Mouse (Mus musculus): Measurements from ENCODE around the gene Tuba3a. TPM values are rescaled to one million over a fixed set of nuclear protein-coding genes. Genes with fewer than 3 reads are reported as not detected.

The Tuba3a gene
- total RNA-seq, 2 experiments from 2014 or later, result not detected

DNA sequence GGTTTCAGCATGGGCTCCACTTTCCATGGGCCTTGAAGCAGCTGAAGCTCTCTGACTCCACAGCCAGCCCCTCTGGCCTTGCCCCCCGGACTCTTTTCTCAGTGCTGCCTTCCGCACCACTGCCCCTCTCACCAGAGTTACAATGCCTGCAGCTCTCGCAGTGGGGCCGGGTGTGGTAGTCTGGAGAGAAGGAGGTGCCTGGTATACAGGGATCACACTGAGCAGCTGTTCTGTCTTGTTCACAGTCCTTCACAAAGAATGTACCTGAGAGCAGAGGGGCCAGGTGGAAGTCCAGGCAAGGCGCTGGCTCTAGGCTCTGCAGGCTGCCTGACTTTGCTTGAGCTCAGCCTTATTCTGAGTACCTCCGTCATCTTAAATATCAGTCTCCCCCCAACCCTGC, 49.5 kb downstream of the Tuba3a start:
- ATAC-seq (replicated peaks; ENCODE audit: low FRiP score, poor library complexity, severe bottlenecking), result no peak

DNA sequence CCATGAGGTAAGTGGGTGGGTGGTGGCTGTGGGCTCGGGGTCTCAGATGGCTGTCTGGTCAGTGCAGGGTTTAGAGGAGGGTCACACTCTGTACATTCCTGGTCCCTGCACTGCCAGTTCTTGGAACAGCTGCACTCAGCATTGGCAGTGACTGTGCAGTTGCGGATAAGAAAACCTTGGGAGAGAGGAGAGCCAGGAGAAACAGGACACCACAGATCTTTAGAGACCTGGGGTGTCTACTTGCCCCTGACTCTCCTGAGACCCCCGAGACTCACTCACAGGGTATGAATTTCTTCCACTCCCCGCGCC, 51.4 kb downstream of the Tuba3a start:
- no peak for ATAC-seq (replicated peaks; ENCODE audit: low FRiP score, poor library complexity, severe bottlenecking)

DNA sequence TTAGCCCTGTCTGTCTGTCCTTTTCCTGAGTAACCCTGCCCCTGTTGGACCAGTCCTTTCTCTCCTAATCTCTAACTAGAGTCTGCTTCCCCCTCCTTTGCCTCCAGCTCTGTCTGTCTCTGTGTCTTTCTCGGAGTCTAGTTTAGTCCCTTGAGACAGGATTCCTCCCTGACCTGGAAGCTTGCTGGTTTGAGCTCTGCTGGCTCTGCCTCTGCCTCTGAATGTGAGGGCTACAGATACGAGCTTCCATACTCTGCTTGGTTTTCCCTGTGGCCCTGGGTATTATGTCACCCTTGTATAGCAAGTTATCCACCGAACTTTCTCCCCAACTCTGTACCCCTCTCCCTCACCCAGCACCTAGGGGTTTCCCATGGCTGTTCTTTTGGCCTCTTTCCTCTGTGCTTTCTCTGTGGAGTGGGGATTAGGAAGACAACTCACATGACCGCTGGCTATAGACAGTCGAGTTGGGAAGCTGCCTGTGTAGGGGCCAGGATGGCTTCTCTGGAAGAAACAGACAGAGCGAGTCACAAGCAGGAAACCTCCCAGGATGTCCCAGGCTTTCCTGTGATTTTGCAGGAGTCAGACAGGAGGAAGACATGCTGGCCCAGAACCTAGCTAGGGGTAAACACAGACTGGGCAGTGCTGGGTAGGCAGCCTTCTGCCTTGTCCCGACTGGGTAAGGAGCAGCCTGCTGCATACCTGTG, 51.9 kb downstream of the Tuba3a start:
- ATAC-seq (replicated peaks; ENCODE audit: low FRiP score, poor library complexity, severe bottlenecking), result no peak

DNA sequence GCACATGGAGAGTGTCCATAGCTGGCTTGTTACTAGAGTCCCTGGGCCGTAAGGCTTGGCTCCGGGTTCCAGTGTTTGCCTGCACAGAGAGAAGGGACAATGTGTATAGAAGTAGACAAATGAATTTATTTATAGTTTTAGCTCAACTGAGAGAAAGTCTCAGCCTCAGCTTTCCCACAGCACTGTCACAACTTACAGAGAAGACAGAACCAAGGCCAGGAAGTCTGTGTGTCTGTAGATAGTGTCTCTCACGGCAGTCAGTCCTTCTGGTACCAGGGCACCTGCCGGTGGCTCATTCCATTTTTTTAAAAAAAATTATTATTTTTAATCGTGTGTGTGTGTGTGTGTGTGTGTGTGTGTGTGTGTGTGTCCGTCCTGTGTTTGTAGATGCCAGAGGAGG, 53.3 kb downstream of the Tuba3a start:
- no peak for ATAC-seq (replicated peaks; ENCODE audit: low FRiP score, poor library complexity, severe bottlenecking)

DNA sequence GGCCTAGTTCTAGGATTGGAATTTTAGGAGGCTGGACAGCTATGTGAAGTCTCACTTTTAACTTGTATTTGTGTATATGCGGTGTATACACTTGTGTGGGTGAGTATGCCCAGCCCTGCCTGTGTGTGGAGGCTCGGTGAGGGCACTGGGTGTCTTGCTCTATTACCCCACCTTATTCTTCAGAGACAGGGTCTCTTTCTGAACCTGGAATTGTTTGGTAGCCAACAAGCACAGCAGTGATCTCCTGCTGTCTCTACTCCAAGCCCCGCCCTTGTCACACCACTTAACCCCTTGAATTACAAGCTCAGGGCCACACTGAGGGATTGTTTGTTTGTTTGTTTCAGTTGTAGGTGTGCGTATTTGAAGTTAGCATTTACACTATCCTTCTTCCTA, 53.8 kb downstream of the Tuba3a start:
- ATAC-seq (replicated peaks; ENCODE audit: low FRiP score, poor library complexity, severe bottlenecking), result peak; percentile 39

DNA sequence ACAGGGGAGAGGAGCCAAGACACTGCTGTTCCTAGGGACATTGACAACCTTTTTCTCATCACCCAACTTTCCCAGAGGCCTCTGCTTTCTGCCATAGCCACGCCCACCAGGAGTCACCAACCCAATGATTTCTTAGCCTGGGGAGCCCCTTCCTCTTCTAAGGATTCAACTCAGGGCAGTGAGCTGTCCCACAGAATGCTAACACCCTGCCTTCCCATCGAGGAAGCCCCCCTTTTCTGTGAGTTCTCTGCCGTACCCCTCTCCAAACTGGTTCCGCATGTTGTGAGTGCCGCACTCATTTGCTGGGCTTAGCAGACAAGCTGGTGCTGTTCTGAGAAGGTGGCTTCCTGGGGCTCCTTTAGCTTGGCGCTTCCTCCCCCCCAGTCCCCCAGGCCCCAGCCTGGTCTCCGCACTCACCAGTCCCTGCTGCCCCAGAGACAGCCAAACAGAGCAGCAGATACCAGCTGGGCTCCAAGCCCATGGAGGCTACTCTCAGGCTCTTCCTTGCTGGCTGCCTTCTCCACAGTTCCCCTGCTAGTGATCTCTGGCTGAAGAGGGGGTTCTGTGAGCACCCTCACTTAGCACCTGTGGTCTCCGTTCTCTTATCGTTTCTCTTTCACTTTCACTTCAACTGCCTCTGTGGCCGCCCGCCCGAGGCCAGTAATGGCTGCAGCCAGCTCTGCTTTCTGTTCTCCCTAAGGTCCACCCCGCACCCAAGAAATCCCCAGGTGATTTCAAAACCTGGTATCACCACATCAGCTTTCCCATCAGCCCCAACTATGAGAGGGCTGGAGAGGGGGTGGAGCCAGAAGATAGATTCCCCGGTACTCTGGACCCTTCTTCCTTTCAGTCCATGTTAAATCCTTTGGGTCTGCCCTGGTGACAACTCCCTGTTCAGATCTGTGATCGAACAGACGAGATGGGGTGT, 54.5 kb downstream of the Tuba3a start, which contains the start of gene Tapbpl:
Tapbpl (minus strand) TSS at position 744 of the 928 bp plus-strand sequence.
- peak; percentile 77 for ATAC-seq (replicated peaks; ENCODE audit: low FRiP score, poor library complexity, severe bottlenecking)

DNA sequence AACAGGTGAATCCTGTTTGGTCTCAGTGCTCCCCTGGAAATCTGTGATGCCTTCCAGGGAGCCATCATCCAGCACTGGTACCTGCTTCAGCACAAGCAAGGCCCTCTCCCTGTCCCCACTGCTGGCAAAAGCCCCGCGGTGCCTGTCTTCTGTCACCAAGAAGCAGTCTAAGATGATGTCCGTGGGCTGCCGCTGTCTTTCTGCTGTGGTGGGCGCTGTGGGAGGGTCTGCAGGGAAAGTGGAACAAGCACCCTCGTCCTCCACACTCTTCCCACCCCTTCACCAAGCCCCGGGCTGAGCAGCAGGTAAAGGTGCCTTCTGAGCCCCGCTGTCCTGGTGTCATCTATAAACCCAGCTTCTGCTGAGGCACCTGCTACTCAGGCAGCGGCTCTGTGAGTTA, 55.3 kb downstream of the Tuba3a start:
- ATAC-seq (replicated peaks; ENCODE audit: low FRiP score, poor library complexity, severe bottlenecking), result no peak

Other genes with a start within 250 kb of the Tuba3a start
- 7.1 and 7.9 TPM in 2 replicates for gene Ing4, start 246.3 kb downstream of the Tuba3a start, total RNA-seq (2015; ENCODE audit: low replicate concordance)
- 27.7 and 35.7 TPM in 2 replicates for gene Ing4, start 246.3 kb downstream of the Tuba3a start, total RNA-seq (2017; ENCODE audit: low replicate concordance)
- gene Acrbp, start 236.4 kb downstream of the Tuba3a start, total RNA-seq (2015; ENCODE audit: low replicate concordance), result 3.3 TPM in 1 of 2 replicates, not detected in the other
- 7.0 and 11.6 TPM in 2 replicates for gene Acrbp, start 236.4 kb downstream of the Tuba3a start, total RNA-seq (2017; ENCODE audit: low replicate concordance)
- gene Lpar5, start 218.1 kb downstream of the Tuba3a start, total RNA-seq (2015; ENCODE audit: low replicate concordance), result 3.1 TPM in 1 of 2 replicates, not detected in the other
- 0.60 TPM in 1 of 2 replicates, not detected in the other for gene Lpar5, start 218.1 kb downstream of the Tuba3a start, total RNA-seq (2017; ENCODE audit: low replicate concordance)
- gene Chd4, start 190.1 kb downstream of the Tuba3a start, total RNA-seq (2015; ENCODE audit: low replicate concordance), result 31.8 and 50.0 TPM in 2 replicates
- gene Chd4, start 190.1 kb downstream of the Tuba3a start, total RNA-seq (2017; ENCODE audit: low replicate concordance), result 70.6 and 102 TPM in 2 replicates
- gene Nop2, start 154.1 kb downstream of the Tuba3a start, total RNA-seq (2015; ENCODE audit: low replicate concordance), result 4.8 and 6.7 TPM in 2 replicates
- 10.5 and 11.8 TPM in 2 replicates for gene Nop2, start 154.1 kb downstream of the Tuba3a start, total RNA-seq (2017; ENCODE audit: low replicate concordance)
- gene Iffo1, start 140.8 kb downstream of the Tuba3a start, total RNA-seq (2015; ENCODE audit: low replicate concordance), result 3.1 and 6.9 TPM in 2 replicates
- gene Iffo1, start 140.8 kb downstream of the Tuba3a start, total RNA-seq (2017; ENCODE audit: low replicate concordance), result 2.2 and 10.9 TPM in 2 replicates
- 912 and 913 TPM in 2 replicates for gene Gapdh, start 119.6 kb downstream of the Tuba3a start, total RNA-seq (2015; ENCODE audit: low replicate concordance)
- gene Gapdh, start 119.6 kb downstream of the Tuba3a start, total RNA-seq (2017; ENCODE audit: low replicate concordance), result 174 and 278 TPM in 2 replicates
- 139 and 148 TPM in 2 replicates for gene Ncapd2, start 94.3 kb downstream of the Tuba3a start, total RNA-seq (2015; ENCODE audit: low replicate concordance)
- gene Ncapd2, start 94.3 kb downstream of the Tuba3a start, total RNA-seq (2017; ENCODE audit: low replicate concordance), result 137 and 246 TPM in 2 replicates
- gene Mrpl51, start 94.2 kb downstream of the Tuba3a start, total RNA-seq (2015; ENCODE audit: low replicate concordance), result 40.1 and 54.4 TPM in 2 replicates
- 16.4 and 29.8 TPM in 2 replicates for gene Mrpl51, start 94.2 kb downstream of the Tuba3a start, total RNA-seq (2017; ENCODE audit: low replicate concordance)
- 2.1 and 4.2 TPM in 2 replicates for gene Vamp1, start 70.5 kb downstream of the Tuba3a start, total RNA-seq (2015; ENCODE audit: low replicate concordance)
- gene Vamp1, start 70.5 kb downstream of the Tuba3a start, total RNA-seq (2017; ENCODE audit: low replicate concordance), result 0.14 and 2.1 TPM in 2 replicates
- 0.84 and 4.4 TPM in 2 replicates for gene Tapbpl, start 54.2 kb downstream of the Tuba3a start, total RNA-seq (2015; ENCODE audit: low replicate concordance)
- 3.0 and 4.0 TPM in 2 replicates for gene Tapbpl, start 54.2 kb downstream of the Tuba3a start, total RNA-seq (2017; ENCODE audit: low replicate concordance)
- gene Cd27, start 49.0 kb downstream of the Tuba3a start, total RNA-seq (2015; ENCODE audit: low replicate concordance), result 1.7 and 6.3 TPM in 2 replicates
- 0.84 and 1.0 TPM in 2 replicates for gene Cd27, start 49.0 kb downstream of the Tuba3a start, total RNA-seq (2017; ENCODE audit: low replicate concordance)
- gene Ltbr, start 27.8 kb upstream of the Tuba3a start, total RNA-seq (2015; ENCODE audit: low replicate concordance), result 7.1 and 10.9 TPM in 2 replicates
- 2.6 and 7.2 TPM in 2 replicates for gene Ltbr, start 27.8 kb upstream of the Tuba3a start, total RNA-seq (2017; ENCODE audit: low replicate concordance)
- gene Scnn1a, start 34.6 kb upstream of the Tuba3a start, total RNA-seq (2015; ENCODE audit: low replicate concordance), result 4.6 and 7.9 TPM in 2 replicates
- not detected in 2 replicates for gene Scnn1a, start 34.6 kb upstream of the Tuba3a start, total RNA-seq (2017; ENCODE audit: low replicate concordance)
- 18.8 and 24.8 TPM in 2 replicates for gene Tnfrsf1a, start 63.3 kb upstream of the Tuba3a start, total RNA-seq (2015; ENCODE audit: low replicate concordance)
- gene Tnfrsf1a, start 63.3 kb upstream of the Tuba3a start, total RNA-seq (2017; ENCODE audit: low replicate concordance), result 7.2 and 13.8 TPM in 2 replicates
- gene Plekhg6, start 94.8 kb upstream of the Tuba3a start, total RNA-seq (2015; ENCODE audit: low replicate concordance), result not detected in 2 replicates
- not detected in 2 replicates for gene Plekhg6, start 94.8 kb upstream of the Tuba3a start, total RNA-seq (2017; ENCODE audit: low replicate concordance)
- 52.1 and 58.5 TPM in 2 replicates for gene Cd9, start 208.7 kb upstream of the Tuba3a start, total RNA-seq (2015; ENCODE audit: low replicate concordance)
- 25.1 and 33.0 TPM in 2 replicates for gene Cd9, start 208.7 kb upstream of the Tuba3a start, total RNA-seq (2017; ENCODE audit: low replicate concordance)